Mouse (Mus musculus) embryonic facial prominence, embryonic 11.5 days (tissue): ENCODE results near the gene Olig2. TPM values are rescaled to one million over a fixed set of nuclear protein-coding genes. Genes with fewer than 3 reads are reported as not detected.
"Not testable (repeated sequence)": the region's sequence is repeated elsewhere in the genome, so short reads cannot be mapped to it uniquely, and the experiment has no call there.

ENCODE experiments used
- ATAC-seq: fragments of 200-750 bp; cut with Nextera tagmentation; replicated peaks from 2 replicates; pipeline ENCODE4 v1.8.0; 2017; ENCODE audit warnings: low read depth; ENCODE audit not compliant: insufficient number of reproducible peaks, low FRiP score, low TSS enrichment
- DNase-seq: peaks from one replicate; pipeline ENCODE4 v3.0.0-alpha.2; 2015; ENCODE audit warnings: low spot score
- H3K27ac ChIP-seq: fragments of 300-500 bp; sonication (generic); replicated peaks from 2 replicates; pipeline ENCODE4 v1.5.1; 2014; ENCODE audit warnings: mild to moderate bottlenecking, low read depth, low read length, control low read depth
- H3K27me3 ChIP-seq: fragments of 300-500 bp; sonication (generic); 2 replicates; pipeline ENCODE4 v1.6.1; 2014; ENCODE audit warnings: mild to moderate bottlenecking, low read length, moderate library complexity, mixed read lengths; ENCODE audit not compliant: control insufficient read depth, insufficient read depth
- H3K36me3 ChIP-seq: fragments of 300-500 bp; sonication (generic); replicated peaks from 2 replicates; pipeline ENCODE4 v1.6.1; 2014; ENCODE audit warnings: low read depth, mild to moderate bottlenecking, low read length, moderate library complexity, mixed read lengths; ENCODE audit not compliant: control insufficient read depth, insufficient read depth
- H3K4me1 ChIP-seq: fragments of 300-500 bp; sonication (generic); 2 replicates; pipeline ENCODE4 v1.6.1; 2014; ENCODE audit warnings: low read length, mixed read lengths; ENCODE audit not compliant: control insufficient read depth, insufficient read depth
- H3K4me2 ChIP-seq: fragments of 300-500 bp; sonication (generic); 2 replicates; pipeline ENCODE4 v1.6.1; 2014; ENCODE audit warnings: low read depth, mild to moderate bottlenecking, control low read depth, low read length, moderate library complexity
- H3K4me3 ChIP-seq: fragments of 300-500 bp; sonication (generic); 2 replicates; pipeline ENCODE4 v1.5.1; 2014; ENCODE audit warnings: low read depth, low read length, control low read depth
- H3K9ac ChIP-seq: fragments of 300-500 bp; sonication (generic); replicated peaks from 2 replicates; pipeline ENCODE4 v1.6.1; 2014; ENCODE audit warnings: mild to moderate bottlenecking, control low read depth, low read length
- H3K9me3 ChIP-seq: fragments of 300-500 bp; sonication (generic); replicated peaks from 2 replicates; pipeline ENCODE4 v1.6.1; 2016; ENCODE audit warnings: mild to moderate bottlenecking, low read length, inconsistent platforms, mixed read lengths; ENCODE audit not compliant: control insufficient read depth
- WGBS: fragments of 180-500 bp; shearing (Covaris S2); extraction: QIAGEN DNeasy Blood & Tissue Kit; methylation state at CpG from one replicate; pipeline ENCODE4 v1.1.7; 2014; 5-methylcytosine and 5-hydroxymethylcytosine counted together
- polyA plus RNA-seq: library from polyadenylated mRNA; unstranded; fragments of >200 nt; fragmentation: Nextera tagmentation; extraction: Ambion mirVana; gene quantifications from 2 replicates; pipeline ENCODE4 v1.2.1, GENCODE M21; 2014

Olig2 gene
- polyA plus RNA-seq, 1 experiment from 2014 or later: 2.7 TPM

- no peak overlapping the region for H3K9ac ChIP-seq
- H3K4me1 ChIP-seq: no peaks in the 10 kb centered on the region
- H3K36me3 ChIP-seq: no peaks in the 10 kb centered on the region
- no peaks in the 10 kb centered on the region for H3K9me3 ChIP-seq
- ATAC-seq (no peak), DNase-seq (no peak)
- no peak overlapping the region for H3K4me2 ChIP-seq
- H3K4me3 ChIP-seq: no peak overlapping the region
- H3K27ac ChIP-seq: no peak overlapping the region
- WGBS: 61% methylated on average over 9 of the region's 9 CpGs
- H3K27me3 ChIP-seq: peaks cover 5% of the 10 kb centered on the region; the same call in 1 of the 2 replicates
These were observed 21.0 kb downstream of the Olig2 start for GRCm38 (mm10) chr16:91246292-91246691.

GRCm38 (mm10) chr16:91255419-91256164, 30.3 kb downstream of the Olig2 start:
- WGBS: 1% methylated on average over 17 of the region's 28 CpGs
- peaks cover 22% of the 10 kb centered on the region for H3K27me3 ChIP-seq
- not testable (repeated sequence) for H3K9me3 ChIP-seq, H3K4me2 ChIP-seq, ATAC-seq, DNase-seq, H3K36me3 ChIP-seq, H3K4me1 ChIP-seq, H3K9ac ChIP-seq, H3K4me3 ChIP-seq, H3K27ac ChIP-seq

- Histone ChIP-seq H3K4me2 (no peak overlapping the region), H3K4me1 (no peaks in the 10 kb centered on the region), H3K27ac (no peak overlapping the region), H3K36me3 (no peaks in the 10 kb centered on the region), H3K9ac (no peak overlapping the region), H3K4me3 (no peak overlapping the region), H3K27me3 (peaks cover 22% of the 10 kb centered on the region), H3K9me3 (no peaks in the 10 kb centered on the region)
- 68% methylated on average over 3 of the region's 3 CpGs for WGBS
- DNase-seq (no peak), ATAC-seq (no peak)
These were observed 33.7 kb downstream of the Olig2 start for GRCm38 (mm10) chr16:91258956-91259355.

- Histone ChIP-seq H3K27me3 (peaks cover 22% of the 10 kb centered on the region), H3K9ac (no peak overlapping the region), H3K4me1 (no peaks in the 10 kb centered on the region), H3K9me3 (no peaks in the 10 kb centered on the region), H3K4me2 (no peak overlapping the region), H3K27ac (no peak overlapping the region), H3K36me3 (no peaks in the 10 kb centered on the region), H3K4me3 (no peak overlapping the region)
- ATAC-seq (no peak), DNase-seq (no peak)
- WGBS: 86% methylated on average over 3 of the region's 3 CpGs
These were observed 35.6 kb downstream of the Olig2 start for GRCm38 (mm10) chr16:91260861-91261260.

GRCm38 (mm10) chr16:91262467-91263220, 37.4 kb downstream of the Olig2 start:
- Histone ChIP-seq H3K36me3 (no peaks in the 10 kb centered on the region), H3K4me3 (no peak overlapping the region), H3K9me3 (no peaks in the 10 kb centered on the region), H3K4me1 (no peaks in the 10 kb centered on the region), H3K27ac (no peak overlapping the region), H3K9ac (no peak overlapping the region), H3K4me2 (no peak overlapping the region), H3K27me3 (peaks cover 18% of the 10 kb centered on the region)
- ATAC-seq (no peak), DNase-seq (no peak)
- WGBS: 33% methylated on average over 12 of the region's 12 CpGs

- Histone ChIP-seq H3K4me1 (peaks cover 9% of the 10 kb centered on the region), H3K4me2 (no peak overlapping the region), H3K4me3 (no peak overlapping the region), H3K27me3 (peaks cover 50% of the 10 kb centered on the region), H3K9ac (no peak overlapping the region), H3K36me3 (no peaks in the 10 kb centered on the region), H3K9me3 (no peaks in the 10 kb centered on the region), H3K27ac (no peak overlapping the region)
- WGBS: 76% methylated on average over 6 of the region's 6 CpGs
- DNase-seq (no peak), ATAC-seq (no peak)
These were observed 40.7 kb downstream of the Olig2 start for GRCm38 (mm10) chr16:91265972-91266371.

GRCm38 (mm10) chr16:91268724-91269452, 43.6 kb downstream of the Olig2 start:
- Histone ChIP-seq H3K9me3 (no peaks in the 10 kb centered on the region), H3K4me1 (peaks cover 9% of the 10 kb centered on the region), H3K9ac (no peak overlapping the region), H3K27me3 (peaks cover 74% of the 10 kb centered on the region), H3K36me3 (no peaks in the 10 kb centered on the region), H3K4me3 (no peak overlapping the region), H3K4me2 (peak overlapping the region; percentile 86), H3K27ac (no peak overlapping the region)
- DNase-seq (peak; percentile 31), ATAC-seq (no peak)
- WGBS: 7% methylated on average over 13 of the region's 13 CpGs
